Mouse (Mus musculus): Measurements from ENCODE around the gene Selenok. TPM values are rescaled to one million over a fixed set of nuclear protein-coding genes. Genes with fewer than 3 reads are reported as not detected.
A peak's percentile ranks its signal among the peaks of the same experiment; 100 is the strongest.

Gene Selenok
- total RNA-seq, 2 experiments from 2014 or later = 84.2 to 85.6 TPM

DNA sequence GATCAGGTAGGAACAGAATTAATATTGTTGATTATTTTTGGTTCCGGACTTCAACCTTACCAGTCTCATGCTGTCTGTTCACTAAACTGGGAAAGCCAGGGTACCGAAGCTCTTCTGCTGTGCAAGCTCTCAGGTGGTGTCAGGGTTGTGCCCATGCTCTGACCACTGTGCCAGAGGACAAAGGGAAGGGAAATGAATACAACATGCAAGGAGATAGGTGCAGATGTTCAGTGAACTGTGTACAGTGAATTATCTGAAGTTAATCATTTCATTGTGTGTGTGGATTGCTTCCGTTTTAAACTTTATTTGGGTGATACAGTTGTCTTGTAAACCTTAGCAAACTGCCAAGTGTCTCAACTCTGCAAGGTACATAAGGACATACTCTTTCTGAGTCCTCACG is 20.2 kb downstream of the Selenok start:
- DNase-seq (ENCODE audit: low spot score in 2 of 2) = no peak

DNA sequence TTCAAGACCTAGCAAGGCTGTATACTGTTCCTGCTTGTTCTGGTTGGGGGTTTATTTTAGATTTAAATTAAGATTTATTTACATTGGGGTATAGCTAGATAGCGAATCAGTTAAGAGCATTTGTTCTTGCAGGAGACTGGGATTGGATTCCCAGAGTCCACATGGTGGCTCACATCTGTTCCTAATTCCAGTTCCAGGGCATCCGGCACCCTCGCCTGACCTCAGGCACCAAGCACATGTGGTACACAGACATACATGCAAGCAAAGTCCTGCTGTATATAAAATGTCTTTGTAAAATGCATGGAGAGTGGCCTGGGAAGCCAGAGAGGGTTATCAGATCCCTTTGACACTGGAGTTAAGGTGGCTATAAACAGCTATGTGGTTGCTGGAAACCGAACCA is 26.9 kb downstream of the Selenok start:
- DNase-seq (ENCODE audit: low spot score in 2 of 2) = no peak

DNA sequence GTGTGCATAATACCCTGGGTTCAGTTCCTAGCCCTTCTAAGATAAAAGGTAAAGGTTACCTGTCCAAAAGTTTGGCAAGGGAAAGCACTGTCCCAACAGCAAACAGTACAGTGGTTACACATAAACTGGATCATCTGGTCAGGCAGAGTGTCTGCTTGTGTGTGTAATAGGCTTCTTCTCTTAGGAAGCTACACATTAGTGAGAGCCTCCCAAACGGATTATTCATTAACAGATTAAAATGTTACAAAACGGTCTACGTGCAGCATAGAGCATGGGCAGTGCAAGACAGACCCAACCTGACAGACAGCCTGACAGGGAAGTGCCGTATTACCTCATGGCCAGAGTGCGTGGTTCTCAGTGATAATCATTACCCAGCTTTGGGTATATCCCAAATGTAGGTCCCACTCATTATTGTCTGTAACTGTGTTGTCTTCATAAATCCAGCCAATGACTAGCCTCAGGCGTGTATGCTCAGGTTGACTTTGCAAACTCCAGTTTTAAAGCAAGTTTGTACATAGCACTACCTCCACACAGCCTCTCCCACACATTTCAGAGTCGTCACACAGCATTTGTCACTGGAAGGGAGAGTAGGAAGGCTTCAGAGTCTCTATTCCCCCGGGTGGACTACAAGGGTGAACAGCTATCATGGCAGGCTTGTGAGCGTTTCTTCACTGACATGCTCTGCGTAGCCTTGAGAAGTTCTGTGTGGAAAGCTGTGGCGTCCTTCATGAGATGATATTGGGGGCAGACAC is 28.1 kb downstream of the Selenok start:
- no peak for DNase-seq (ENCODE audit: low spot score in 2 of 2)

DNA sequence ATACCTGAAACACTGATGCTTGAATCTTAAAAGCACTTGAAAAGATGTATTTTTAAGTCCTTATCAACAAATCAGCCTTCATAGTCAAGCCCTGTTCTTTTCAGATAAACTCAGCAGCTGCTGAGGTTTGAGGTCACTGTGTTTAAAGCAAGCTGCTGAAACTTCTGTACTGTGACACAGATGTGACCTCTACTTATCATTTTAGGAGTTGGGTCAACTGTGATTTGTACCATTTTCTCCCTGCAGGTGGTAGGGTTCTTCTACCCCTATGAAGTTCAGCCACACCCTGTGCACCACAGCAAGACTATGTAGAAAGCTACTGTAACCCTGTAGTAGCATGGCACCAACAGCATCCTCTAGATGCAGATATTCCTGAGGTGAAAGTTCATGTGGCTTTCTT is 29.2 kb downstream of the Selenok start:
- no peak for DNase-seq (ENCODE audit: low spot score in 2 of 2)

DNA sequence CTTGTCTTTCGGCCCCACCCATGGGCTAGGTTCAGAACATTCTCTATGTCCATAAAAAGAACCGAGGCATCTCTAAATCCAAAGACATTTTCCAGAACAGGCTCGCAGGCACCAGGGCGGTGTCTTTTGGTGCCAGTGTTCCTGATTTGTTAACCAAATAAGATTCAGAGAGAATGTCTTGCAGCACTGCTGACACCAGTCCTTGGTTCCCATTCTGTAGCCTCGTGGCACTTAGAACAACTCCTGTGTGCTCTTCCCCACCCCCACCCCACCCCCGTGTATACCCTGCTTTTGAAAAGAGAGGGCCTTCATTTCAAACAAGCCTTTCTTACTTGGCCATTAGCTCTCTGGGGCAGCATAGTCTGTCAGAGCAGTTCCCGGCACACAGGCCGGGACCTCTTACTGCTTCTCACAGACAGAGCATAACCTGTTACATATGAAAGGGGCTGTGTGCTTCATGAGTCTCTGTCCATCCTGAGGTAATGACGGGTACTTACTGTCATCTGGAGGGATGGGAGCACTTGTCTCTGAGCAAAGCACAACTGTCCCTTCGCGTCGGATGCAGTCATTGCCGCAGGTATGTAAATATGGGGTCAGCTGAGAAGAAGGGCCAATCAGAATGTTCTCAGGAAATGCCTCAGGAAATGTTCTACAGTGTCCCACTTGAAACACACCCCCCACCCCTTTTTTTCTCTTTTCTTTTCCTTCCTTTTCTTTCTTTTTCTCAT is 30.8 kb downstream of the Selenok start:
- DNase-seq (ENCODE audit: low spot score in 2 of 2) = no peak

DNA sequence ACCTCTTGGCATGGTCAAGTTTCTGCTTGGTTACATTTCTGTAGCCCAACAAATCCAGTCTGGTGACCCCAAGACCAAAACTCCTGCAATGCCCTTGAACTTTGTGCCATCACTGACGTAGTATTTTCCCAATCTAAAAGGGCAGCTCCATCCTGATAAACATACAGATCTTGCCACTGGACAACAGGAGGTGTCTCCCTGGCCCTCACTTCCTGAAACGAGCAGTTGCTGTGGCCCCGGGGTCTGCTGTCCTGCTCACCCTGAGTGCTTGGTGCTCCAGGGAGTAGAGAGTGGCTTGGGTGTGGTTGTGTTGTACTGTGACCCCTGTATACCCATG is 31.3 kb downstream of the Selenok start:
- DNase-seq (ENCODE audit: low spot score in 2 of 2) = no peak

DNA sequence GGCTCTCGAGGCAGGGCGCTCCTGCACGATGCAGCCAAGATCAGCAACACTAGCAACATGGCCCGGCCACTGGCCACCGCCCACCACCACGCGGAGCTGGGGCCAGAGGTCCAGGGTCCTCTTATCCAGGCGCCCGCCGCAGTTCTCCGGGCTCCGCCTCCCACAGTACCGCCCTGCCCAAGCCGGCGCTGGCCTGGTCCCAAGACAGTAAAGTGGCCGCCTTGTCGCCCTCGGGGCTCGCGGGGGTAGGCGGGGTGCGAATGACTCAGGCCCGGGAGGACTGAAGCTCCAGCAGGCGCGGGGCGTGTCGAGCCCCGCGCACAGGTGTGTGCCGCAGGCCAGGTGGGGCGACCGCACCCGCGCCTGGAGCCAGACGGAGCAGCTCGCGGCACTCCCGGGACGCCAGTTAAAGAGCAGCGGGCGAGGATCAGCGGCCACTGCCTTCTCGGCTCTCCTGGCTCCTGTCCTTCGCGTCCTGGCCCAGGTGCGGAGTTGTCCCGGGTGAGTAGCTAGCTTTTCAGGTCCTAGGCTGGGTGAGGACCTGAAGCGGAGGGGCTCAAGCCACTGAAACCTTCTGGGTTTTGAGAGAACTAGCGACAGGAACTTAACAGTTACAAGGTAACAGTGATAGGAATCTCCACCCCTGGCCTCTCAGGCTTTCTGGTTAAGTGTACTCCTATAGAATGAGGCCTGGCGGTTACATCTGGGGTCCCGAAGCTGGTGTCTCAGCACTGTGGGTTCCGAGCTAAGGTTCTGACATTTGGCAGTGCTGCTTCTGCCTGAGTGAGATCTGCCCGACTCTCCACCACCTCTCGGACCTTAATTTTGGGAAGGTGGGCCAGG is 40.8 kb downstream of the Selenok start, which contains the start of the genes Il17rb and Chdh:
Gene Il17rb (minus strand): TSS at position 164 of the 843 bp plus-strand sequence.
Gene Chdh (plus strand): TSS at position 291 of the 843 bp plus-strand sequence.
- DNase-seq (ENCODE audit: low spot score in 2 of 2) = peak; percentile 23 to 41

DNA sequence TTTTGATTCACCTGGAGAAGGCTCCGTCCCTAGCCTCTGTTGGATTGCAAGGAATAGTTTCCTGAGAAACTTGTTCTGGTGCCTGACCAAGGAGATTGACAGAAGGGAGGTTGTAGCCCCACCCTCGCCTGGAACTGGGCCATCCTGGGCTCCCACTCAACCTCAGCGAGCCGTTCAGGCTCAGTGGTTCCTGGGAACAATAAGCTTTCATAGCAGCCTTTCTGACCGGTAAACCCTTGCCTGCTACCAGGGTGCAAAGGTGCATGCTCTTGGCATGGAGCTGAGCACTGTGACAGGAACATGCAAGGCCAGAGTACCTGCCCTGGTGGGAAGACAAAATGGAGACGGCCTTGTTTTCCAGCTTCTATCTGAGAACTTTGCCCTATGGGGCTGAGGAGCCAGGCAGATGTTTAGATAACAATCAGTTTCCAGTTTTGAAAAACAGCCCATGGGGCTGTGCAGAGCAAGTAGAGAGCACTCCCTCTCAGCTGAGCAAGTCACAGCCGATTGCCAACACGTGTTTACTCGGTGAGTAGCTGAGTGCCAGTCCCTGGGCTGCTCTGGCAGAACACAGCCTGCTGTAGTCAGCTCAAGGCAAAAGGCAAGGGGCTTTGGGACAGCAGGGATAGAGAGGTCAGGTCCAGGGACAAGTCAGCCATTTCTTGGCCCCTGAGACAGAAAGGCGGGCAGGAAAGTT is 41.9 kb downstream of the Selenok start:
- no peak for DNase-seq (ENCODE audit: low spot score in 2 of 2)

DNA sequence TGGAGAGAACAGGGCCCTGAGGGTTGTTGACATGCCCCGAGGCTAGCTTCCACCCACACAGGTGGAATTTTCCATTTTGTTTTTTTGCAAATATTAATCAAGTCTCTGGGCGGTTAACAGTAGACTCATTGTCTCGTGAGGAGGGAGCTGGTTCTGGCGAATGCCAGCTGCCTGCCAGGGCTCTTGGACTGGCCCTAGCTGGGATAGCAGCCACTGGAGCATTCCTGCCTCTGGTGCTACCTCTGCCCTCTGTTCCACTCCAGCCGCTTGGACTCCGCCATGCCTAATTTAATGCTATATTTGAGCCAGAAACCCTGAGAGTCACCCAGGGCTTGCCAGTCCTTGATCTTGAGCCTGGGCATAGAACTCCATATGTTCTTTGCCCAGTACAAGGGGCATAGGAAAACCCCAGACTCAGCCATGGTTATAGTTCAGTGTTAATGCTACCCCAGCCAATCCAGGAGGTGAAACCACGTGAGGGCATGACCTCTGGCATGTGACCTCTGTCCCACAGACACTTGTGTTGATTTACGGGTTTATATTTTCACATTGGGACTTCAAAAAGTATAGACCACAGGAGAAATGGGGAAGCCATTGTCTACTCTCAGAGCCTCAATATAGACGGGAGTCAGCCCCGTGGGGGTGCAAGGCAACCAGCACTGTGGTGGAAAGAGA is 43.9 kb downstream of the Selenok start:
- no peak for DNase-seq (ENCODE audit: low spot score in 2 of 2)

DNA sequence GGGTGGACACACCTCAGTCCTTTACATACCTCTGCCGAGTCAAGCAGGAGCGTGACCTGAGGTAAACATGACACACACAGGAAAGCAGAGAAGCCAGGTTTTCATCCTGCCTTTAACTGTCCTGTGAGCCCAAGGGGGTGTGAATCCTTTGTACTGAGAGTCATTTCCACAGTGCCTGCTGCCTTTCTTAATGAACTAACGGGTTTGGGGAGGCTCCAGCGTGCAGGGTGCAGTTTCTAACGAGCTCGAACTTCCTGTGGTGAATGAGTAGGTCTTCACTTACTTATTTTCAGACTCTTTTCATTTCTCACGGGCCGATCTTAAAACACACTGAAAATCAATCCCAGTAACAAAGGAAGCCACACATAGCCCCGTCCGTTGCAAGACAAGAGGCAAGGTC is 46.4 kb downstream of the Selenok start:
- no peak for DNase-seq (ENCODE audit: low spot score in 2 of 2)

DNA sequence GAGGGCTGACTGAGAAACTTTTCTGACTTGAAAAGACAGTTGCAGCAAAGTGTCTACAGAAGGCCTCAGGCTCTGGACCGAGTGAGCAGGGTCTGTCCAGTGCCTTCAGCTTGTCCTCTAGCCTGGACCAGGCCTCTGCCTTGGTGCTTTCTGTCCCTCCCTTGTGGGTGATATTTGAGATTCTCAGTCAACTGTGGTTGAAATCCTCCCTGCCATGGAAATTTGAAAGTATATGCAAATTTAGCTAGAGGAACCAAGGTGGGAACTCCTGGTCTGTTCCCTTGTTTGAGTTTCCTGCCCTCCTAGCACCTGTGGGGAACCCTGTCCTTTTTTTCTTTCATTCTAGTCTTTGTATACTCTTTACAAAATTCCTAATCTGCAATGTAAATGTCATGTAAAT is 46.9 kb downstream of the Selenok start:
- no peak for DNase-seq (ENCODE audit: low spot score in 2 of 2)

DNA sequence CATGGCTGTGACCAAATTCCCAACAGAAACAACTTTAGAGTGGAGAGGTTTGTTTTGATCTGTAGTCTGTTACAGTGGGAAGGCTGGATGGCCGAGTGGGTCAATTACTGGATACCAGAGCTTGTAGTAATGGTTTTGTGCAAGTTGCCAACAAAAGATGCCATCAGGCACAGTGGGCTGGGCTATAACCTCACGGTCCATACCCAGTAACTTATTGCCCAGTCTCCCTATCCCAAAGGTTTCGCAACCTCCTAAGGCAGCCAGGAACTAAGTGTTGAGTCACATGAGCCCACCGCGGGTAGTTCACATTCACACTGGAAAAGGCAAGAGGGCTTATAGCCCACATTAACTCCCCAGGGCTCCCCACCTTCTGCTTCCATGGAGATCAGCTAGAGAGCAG is 48.6 kb downstream of the Selenok start:
- DNase-seq (ENCODE audit: low spot score in 2 of 2) = no peak

DNA sequence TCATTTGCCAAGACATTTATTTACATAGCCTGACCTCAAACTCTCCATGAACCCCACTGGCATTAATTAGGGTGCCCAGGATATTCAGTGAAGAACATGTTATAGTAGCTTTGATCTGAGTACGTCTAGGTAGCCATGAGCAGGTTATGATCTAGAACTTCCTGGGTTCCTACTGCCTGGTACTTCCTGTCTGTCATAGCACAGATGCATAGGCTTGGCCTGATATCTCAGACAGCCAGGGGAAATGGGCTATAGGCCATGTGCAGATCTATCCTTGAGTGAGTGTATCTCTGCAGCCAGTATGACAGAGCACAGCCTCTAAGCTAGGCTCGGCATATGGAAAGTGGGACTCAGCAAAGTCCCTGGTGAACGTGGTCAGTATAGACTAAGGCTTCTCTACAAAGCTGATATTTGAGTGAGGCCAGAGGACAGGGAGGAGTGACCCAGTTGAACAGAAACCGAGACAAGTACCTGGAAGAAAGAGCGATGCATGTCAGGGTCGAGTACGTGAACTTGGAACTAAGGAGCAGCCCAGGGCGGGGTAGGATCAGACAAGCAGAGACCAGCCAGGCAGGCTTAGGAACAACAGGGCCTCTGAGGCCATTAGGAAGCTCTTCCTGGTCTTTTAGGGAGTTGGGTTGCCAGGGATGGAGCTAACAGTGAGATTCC is 49.8 kb downstream of the Selenok start:
- DNase-seq (ENCODE audit: low spot score in 2 of 2) = no peak

DNA sequence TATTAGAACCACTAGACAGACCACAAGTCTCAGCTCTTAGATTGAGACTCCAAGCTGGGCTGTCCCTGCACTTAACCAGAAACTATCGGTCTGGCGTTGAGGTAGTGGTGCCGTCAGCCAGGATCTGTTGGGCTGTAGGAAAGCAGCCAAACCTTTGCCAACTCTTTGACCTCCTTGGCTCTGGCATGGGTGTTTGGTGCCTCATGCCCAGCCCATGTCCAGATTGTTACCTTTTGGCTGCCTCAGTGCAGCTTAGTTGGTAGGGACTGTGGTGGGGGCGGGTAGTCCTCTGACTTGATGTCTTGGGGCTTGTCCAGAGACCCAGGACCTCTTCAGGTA is 50.3 kb downstream of the Selenok start:
- no peak for DNase-seq (ENCODE audit: low spot score in 2 of 2)

DNA sequence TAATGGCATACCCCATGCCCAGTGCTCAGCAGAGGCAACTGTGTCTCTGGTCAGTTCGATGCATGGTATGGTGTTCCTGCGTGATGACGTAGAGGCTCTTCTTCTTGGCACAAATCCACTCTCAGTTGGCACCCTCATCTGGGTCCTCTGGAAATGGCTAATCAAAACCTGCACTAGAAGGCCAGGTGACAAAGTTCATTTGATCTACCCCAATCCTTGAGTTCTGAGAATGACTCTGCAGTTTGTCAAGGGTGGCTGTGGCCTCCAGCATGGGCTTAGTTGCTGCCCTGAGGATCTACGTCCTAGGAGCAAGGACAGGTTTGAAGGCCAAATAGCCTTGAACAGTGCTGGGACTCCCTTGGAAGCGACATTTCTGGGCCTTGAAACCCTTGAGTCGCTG is 50.7 kb downstream of the Selenok start:
- no peak for DNase-seq (ENCODE audit: low spot score in 2 of 2)

DNA sequence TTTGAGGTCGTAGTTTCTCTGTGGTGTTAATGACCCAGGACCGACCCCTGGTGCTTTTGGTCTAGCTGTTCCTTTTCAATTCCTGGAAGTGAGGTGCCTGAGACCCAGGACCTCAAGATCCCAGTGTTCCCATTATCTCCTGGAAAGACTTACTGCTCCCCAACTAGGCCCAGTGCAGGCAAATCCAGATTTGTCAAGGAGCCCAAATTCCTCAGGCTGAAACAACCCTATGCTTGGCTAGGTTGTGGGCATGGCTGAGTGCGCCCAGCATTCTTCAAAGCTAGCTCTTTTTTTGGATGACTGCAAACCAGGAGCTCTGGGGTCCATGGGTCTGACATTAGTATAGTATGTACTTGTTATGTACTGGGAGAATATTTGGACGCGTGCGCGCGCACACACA is 51.3 kb downstream of the Selenok start:
- DNase-seq (ENCODE audit: low spot score in 2 of 2) = no peak

DNA sequence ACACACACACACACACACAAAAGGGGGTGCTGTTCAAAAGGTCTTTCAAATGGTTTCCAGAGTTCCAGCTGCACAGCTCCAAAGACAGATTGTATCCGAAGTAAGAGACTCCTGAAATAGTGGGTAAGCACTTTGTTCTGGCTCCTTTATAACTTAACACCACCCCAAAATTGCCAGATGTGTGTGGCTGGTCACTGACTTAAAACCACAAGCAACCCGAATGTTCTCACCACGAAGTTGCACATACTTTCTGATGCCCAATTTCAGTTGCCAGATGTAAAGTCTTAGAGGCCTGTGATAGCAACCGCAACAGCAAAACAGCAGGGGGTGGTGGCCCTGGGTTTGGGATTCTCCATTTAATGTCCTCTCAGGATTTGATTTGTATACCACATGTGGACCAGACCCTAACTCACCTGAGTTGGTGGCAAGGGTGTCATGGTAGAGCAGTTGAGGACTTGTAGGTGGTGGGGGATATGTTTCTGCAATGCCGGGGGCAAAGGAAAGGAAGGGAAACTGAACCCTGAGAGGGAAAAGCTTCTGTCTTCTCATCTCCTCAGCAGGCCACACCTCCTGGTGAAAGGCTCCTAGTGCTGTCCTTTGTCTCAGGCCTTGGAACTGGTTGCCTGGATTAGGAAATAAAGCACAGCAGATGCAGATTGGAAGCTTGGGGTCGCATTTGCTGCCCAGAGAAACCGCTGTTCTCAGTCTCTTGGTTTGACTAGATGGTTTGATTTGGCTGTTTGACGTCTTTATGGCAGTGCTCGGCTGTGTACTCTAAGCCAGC is 51.9 kb downstream of the Selenok start:
- no peak for DNase-seq (ENCODE audit: low spot score in 2 of 2)

DNA sequence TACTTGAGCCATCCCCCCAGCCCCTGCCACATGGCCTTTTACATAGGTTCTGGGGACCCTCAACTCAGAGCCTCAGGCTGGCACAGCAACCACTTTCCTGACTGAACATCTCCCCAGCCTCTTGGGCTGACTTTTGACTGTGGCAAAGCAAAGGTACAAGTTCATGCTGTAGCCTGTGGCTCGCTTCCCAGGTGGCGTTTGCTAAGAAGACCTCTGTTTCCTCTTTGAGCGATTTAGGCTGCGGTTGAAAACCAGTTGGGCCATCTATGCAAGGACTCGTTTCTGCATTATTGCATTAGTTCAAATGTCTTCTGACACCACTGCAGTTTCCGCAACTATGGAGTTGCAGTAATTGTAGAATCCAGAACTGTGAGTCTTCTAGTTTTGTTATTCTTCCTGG is 54.4 kb downstream of the Selenok start:
- no peak for DNase-seq (ENCODE audit: low spot score in 2 of 2)

DNA sequence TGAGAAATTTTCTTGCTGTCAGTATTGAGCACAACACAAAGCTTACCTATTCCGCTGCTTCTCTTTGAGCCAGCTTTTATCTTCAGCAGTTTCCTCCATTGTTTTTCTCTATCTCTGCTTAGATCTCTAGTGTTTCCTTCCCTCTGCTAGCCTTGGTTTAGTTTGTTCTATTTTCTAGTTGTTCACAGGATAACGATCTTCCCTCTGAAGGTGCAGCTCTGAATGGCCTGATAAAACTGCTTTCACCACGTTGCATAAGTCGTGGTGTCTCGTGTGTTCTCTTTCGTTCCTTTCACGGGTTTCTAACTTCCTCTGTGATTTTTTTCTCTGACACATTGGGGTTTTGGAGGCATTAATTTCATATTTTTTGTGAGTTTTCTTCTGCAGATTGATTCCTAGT is 56.3 kb downstream of the Selenok start:
- no peak for DNase-seq (ENCODE audit: low spot score in 2 of 2)
